Mouse (Mus musculus) CH12.LX (cell line): ENCODE measurements at regions not wholly inside any gene's neighbourhood (a gene's known extent, or its start where the extent isn't known, plus 50 kb on each side); places are given as distances from the start of the nearest gene placed in this dataset.

ENCODE experiments used
- CTCF ChIP-seq, 2 experiments: IDR thresholded peaks in 1 of 2; conservative IDR thresholded peaks in 1 of 2; 2 replicates each; pipeline ENCODE4 v1.5.1; 2011 to 2012; ENCODE audit warnings: low read depth in 2 of 2, low read length in 2 of 2, improper control_type of control experiment in 1 of 2, inconsistent platforms in 1 of 2, mild to moderate bottlenecking in 1 of 2, moderate library complexity in 1 of 2
- E2F4 ChIP-seq: IDR thresholded peaks from 2 replicates; pipeline ENCODE4 v1.6.1; 2011; ENCODE audit warnings: low read depth, low read length, improper control_type of control experiment; ENCODE audit not compliant: insufficient replicate concordance
- EP300 ChIP-seq: IDR thresholded peaks from 2 replicates; pipeline ENCODE4 v1.6.1; 2011; ENCODE audit warnings: low read length, improper control_type of control experiment
- HCFC1 ChIP-seq: IDR thresholded peaks from 2 replicates; pipeline ENCODE4 v1.6.1; 2012; ENCODE audit warnings: low read depth, mild to moderate bottlenecking, inconsistent platforms, low read length, improper control_type of control experiment
- MAX ChIP-seq: IDR thresholded peaks from 2 replicates; pipeline ENCODE4 v1.6.1; 2011; ENCODE audit warnings: low read length, improper control_type of control experiment
- POLR2A ChIP-seq: IDR thresholded peaks from 2 replicates; pipeline ENCODE4 v1.6.1; 2011; ENCODE audit warnings: low read depth, mild to moderate bottlenecking, improper control_type of control experiment, low read length
- POLR2AphosphoS2 ChIP-seq: IDR thresholded peaks from 2 replicates; pipeline ENCODE4 v1.6.1; 2011; ENCODE audit warnings: low read depth, low read length, improper control_type of control experiment
- TCF12 ChIP-seq: IDR thresholded peaks from 2 replicates; pipeline ENCODE4 v1.6.1; 2014; ENCODE audit warnings: low read depth, mild to moderate bottlenecking, inconsistent platforms, low read length, improper control_type of control experiment

- TF ChIP-seq CTCF (conservative IDR thresholded peaks at IDR 0.05 in 1 of 2, IDR thresholded peaks at IDR 0.05 in 1 of 2; ENCODE audit: low read depth in 2 of 2, low read length in 2 of 2) (no peak), POLR2A (no peak), HCFC1 (no peak), POLR2AphosphoS2 (no peak), E2F4 (no peak), TCF12 (no peak), MAX (no peak), EP300 (no peak)
These were observed 59.2 kb upstream of the Smarca2 start for GRCm38 (mm10) chr19:26545671-26546070.
